Mouse (Mus musculus): ENCODE results near the gene Ctse.

GRCm38 (mm10) chr1:131637791-131638540, at the start of gene Ctse:
- TF ChIP-seq CTCF (IDR thresholded peaks at IDR 0.05; ENCODE audit: low read depth, low read length): no peak
- no peak for TF ChIP-seq EP300 (IDR thresholded peaks at IDR 0.05; ENCODE audit: insufficient read depth, low read depth, low read length)
- TF ChIP-seq POLR2A (IDR thresholded peaks at IDR 0.05; ENCODE audit: insufficient read depth, low read length): no peak

Data from ES-Bruce4 (cell line).